29 mouse cellular contexts compared by ENCODE assay signal in genomic region chr12:81166615-81167014, GRCm38 (mm10).
A peak's percentile ranks its signal among the peaks of the same experiment; 100 is the strongest.
DNase-seq lines count a peak whose midpoint lies in the region; ATAC-seq lines count a peak whose summit lies in the region.
"Had no signal": no experiment of that assay in that cellular context is flagged by ENCODE, and none has a peak within 500 bp of the region (broad histone marks: within the 10 kb centered on the region; RNA-seq: fewer than 3 reads in every experiment).

No protein-coding gene starts in this region.

- H3K27ac ChIP-seq in hindbrain, embryonic 10.5 days = peak overlapping the region; percentile 74
- no peak overlapping the region for H3K27ac ChIP-seq in hindbrain, embryonic 14.5 days
- no peak overlapping the region for H3K27ac ChIP-seq in midbrain, embryonic 11.5 days (ENCODE audit: low read depth, low read length)
- no peak overlapping the region for H3K27ac ChIP-seq in midbrain, embryonic 15.5 days
- peak overlapping the region; percentile 61 for H3K27ac ChIP-seq in limb, embryonic 10.5 days
- H3K27ac ChIP-seq: heart, embryonic 13.5 days; intestine, embryonic 15.5 days; limb, embryonic 15.5 days; liver, embryonic 15.5 days; midbrain, embryonic 12.5 days; stomach, embryonic 15.5 days had no signal

- H3K4me1 ChIP-seq in hindbrain, embryonic 10.5 days (replicated peaks) = peaks cover 30% of the 10 kb centered on the region
- H3K4me1 ChIP-seq in hindbrain, embryonic 14.5 days (replicated peaks; ENCODE audit: control insufficient read depth, insufficient read depth, low read length) = peaks cover 14% of the 10 kb centered on the region
- peaks cover 7% of the 10 kb centered on the region for H3K4me1 ChIP-seq in midbrain, embryonic 11.5 days (ENCODE audit: control insufficient read depth, insufficient read depth, low read length)
- peaks cover 7% of the 10 kb centered on the region; the same call in 1 of the 2 replicates for H3K4me1 ChIP-seq in midbrain, embryonic 15.5 days
- H3K4me1 ChIP-seq in limb, embryonic 10.5 days = peaks cover 21% of the 10 kb centered on the region
- H3K4me1 ChIP-seq: heart, embryonic 13.5 days; intestine, embryonic 15.5 days; limb, embryonic 15.5 days; liver, embryonic 15.5 days; stomach, embryonic 15.5 days had no signal

- 85% methylated on average over 8 of the region's 8 CpGs for WGBS in hindbrain, embryonic 10.5 days
- WGBS in hindbrain, embryonic 14.5 days = 68% methylated on average over 8 of the region's 8 CpGs
- 91% methylated on average over 8 of the region's 8 CpGs for WGBS in midbrain, embryonic 11.5 days
- WGBS in midbrain, embryonic 15.5 days = 83% methylated on average over 8 of the region's 8 CpGs
- 57% methylated on average over 8 of the region's 8 CpGs for WGBS in limb, embryonic 10.5 days

- no peaks in the 10 kb centered on the region for H3K9me3 ChIP-seq in hindbrain, embryonic 10.5 days
- H3K9me3 ChIP-seq in hindbrain, embryonic 14.5 days (ENCODE audit: control insufficient read depth, low read length) = no peaks in the 10 kb centered on the region
- H3K9me3 ChIP-seq in midbrain, embryonic 11.5 days (ENCODE audit: control insufficient read depth, low read length) = no peaks in the 10 kb centered on the region
- no peaks in the 10 kb centered on the region for H3K9me3 ChIP-seq in midbrain, embryonic 15.5 days
- no peaks in the 10 kb centered on the region for H3K9me3 ChIP-seq in limb, embryonic 10.5 days (replicated peaks)
- H3K9me3 ChIP-seq: heart, embryonic 13.5 days; intestine, embryonic 15.5 days; limb, embryonic 15.5 days; liver, embryonic 15.5 days; midbrain, embryonic 12.5 days; stomach, embryonic 15.5 days had no signal

- no peak for DNase-seq in hindbrain, embryonic 10.5 days (ENCODE audit: low spot score)
- DNase-seq in hindbrain, embryonic 14.5 days (ENCODE audit: low spot score) = no peak
- peak; percentile 69 for DNase-seq in midbrain, embryonic 11.5 days (ENCODE audit: low spot score, missing footprints)
- DNase-seq in limb, embryonic 10.5 days (ENCODE audit: low spot score) = no peak
- no peak for DNase-seq in right cerebral cortex, adult 2 months (ENCODE audit: low spot score in 2 of 2)
- no peak for DNase-seq in thymus, postnatal 0 days (ENCODE audit: low spot score)
- DNase-seq: adrenal gland, postnatal 25 days; cerebellum, adult 2 months; cerebellum, postnatal 25 days; gastrocnemius, postnatal 10 days; heart, postnatal 10 days; kidney, adult 8-10 months; kidney, postnatal 10 days; layer of hippocampus, postnatal 36 days; left cerebral cortex, postnatal 4 days; lung, embryonic 14.5 days; lung, postnatal 14 days; right cerebral cortex, postnatal 25 days; thymus, postnatal 14 days had no signal

- no peak overlapping the region for H3K4me3 ChIP-seq in hindbrain, embryonic 10.5 days
- no peak overlapping the region for H3K4me3 ChIP-seq in hindbrain, embryonic 14.5 days (replicated peaks; ENCODE audit: low read length)
- H3K4me3 ChIP-seq in midbrain, embryonic 11.5 days (ENCODE audit: low read depth, low read length) = no peak overlapping the region
- no peak overlapping the region for H3K4me3 ChIP-seq in midbrain, embryonic 15.5 days
- H3K4me3 ChIP-seq in limb, embryonic 10.5 days = no peak overlapping the region
- H3K4me3 ChIP-seq: erythroblast, embryonic 14.5 days; heart, embryonic 13.5 days; intestine, embryonic 15.5 days; limb, embryonic 15.5 days; liver, embryonic 15.5 days; midbrain, embryonic 12.5 days; stomach, embryonic 15.5 days had no signal

- H3K9ac ChIP-seq in hindbrain, embryonic 14.5 days = no peak overlapping the region; the same call in 1 of the 2 replicates
- H3K9ac ChIP-seq in midbrain, embryonic 11.5 days (ENCODE audit: low read length) = no peak overlapping the region
- H3K9ac ChIP-seq in midbrain, embryonic 15.5 days = no peak overlapping the region
- H3K9ac ChIP-seq: heart, embryonic 13.5 days; intestine, embryonic 15.5 days; limb, embryonic 15.5 days; liver, embryonic 15.5 days; lung, embryonic 14.5 days; midbrain, embryonic 12.5 days; stomach, embryonic 15.5 days had no signal

- no peak for ATAC-seq in hindbrain, embryonic 14.5 days (ENCODE audit: low FRiP score)
- ATAC-seq in midbrain, embryonic 11.5 days (ENCODE audit: low FRiP score) = no peak
- no peak for ATAC-seq in midbrain, embryonic 15.5 days (replicated peaks)
- ATAC-seq: CD4-positive, CD25-positive, alpha-beta regulatory T cell, adult 4 months; forebrain, embryonic 16.5 days; intestine, embryonic 15.5 days had no signal

- H3K27me3 ChIP-seq in hindbrain, embryonic 10.5 days (ENCODE audit: insufficient read depth, poor library complexity, severe bottlenecking) = no peaks in the 10 kb centered on the region
- H3K27me3 ChIP-seq in hindbrain, embryonic 14.5 days (ENCODE audit: control insufficient read depth, insufficient read depth, low read length) = no peaks in the 10 kb centered on the region
- no peaks in the 10 kb centered on the region for H3K27me3 ChIP-seq in midbrain, embryonic 11.5 days (ENCODE audit: control insufficient read depth, insufficient read depth, low read length)
- no peaks in the 10 kb centered on the region for H3K27me3 ChIP-seq in midbrain, embryonic 15.5 days (replicated peaks)
- H3K27me3 ChIP-seq in limb, embryonic 10.5 days (ENCODE audit: low read depth, poor library complexity, severe bottlenecking) = peaks cover 12% of the 10 kb centered on the region
- H3K27me3 ChIP-seq: heart, embryonic 13.5 days; intestine, embryonic 15.5 days; liver, embryonic 15.5 days; midbrain, embryonic 12.5 days; stomach, embryonic 15.5 days had no signal

- H3K36me3 ChIP-seq in hindbrain, embryonic 10.5 days = peaks cover 20% of the 10 kb centered on the region
- no peaks in the 10 kb centered on the region for H3K36me3 ChIP-seq in hindbrain, embryonic 14.5 days (replicated peaks; ENCODE audit: control insufficient read depth, insufficient read depth)
- H3K36me3 ChIP-seq in midbrain, embryonic 11.5 days (ENCODE audit: control insufficient read depth, insufficient read depth, low read length) = no peaks in the 10 kb centered on the region
- H3K36me3 ChIP-seq in midbrain, embryonic 15.5 days (replicated peaks) = no peaks in the 10 kb centered on the region
- peaks cover 24% of the 10 kb centered on the region for H3K36me3 ChIP-seq in limb, embryonic 10.5 days
- H3K36me3 ChIP-seq: heart, embryonic 13.5 days; intestine, embryonic 15.5 days; limb, embryonic 15.5 days; liver, embryonic 15.5 days; midbrain, embryonic 12.5 days; stomach, embryonic 15.5 days had no signal

- no peak overlapping the region for H3K4me2 ChIP-seq in hindbrain, embryonic 14.5 days (replicated peaks)
- H3K4me2 ChIP-seq in midbrain, embryonic 11.5 days = no peak overlapping the region
- H3K4me2 ChIP-seq in midbrain, embryonic 15.5 days = no peak overlapping the region
- H3K4me2 ChIP-seq: heart, embryonic 13.5 days; intestine, embryonic 15.5 days; limb, embryonic 15.5 days; liver, embryonic 15.5 days; lung, embryonic 14.5 days; midbrain, embryonic 12.5 days; stomach, embryonic 15.5 days had no signal

Comparison
In these comparisons a context has a peak if more than half of its experiments do, and no peak if none do; other contexts are left out.
1. H3K27ac ChIP-seq: peak in hindbrain, embryonic 10.5 days (single experiment) and limb, embryonic 10.5 days (single experiment); none in hindbrain, embryonic 14.5 days (single experiment), midbrain, embryonic 11.5 days (single experiment) and midbrain, embryonic 15.5 days (single experiment).